Mouse (Mus musculus): ENCODE results near the gene Iffo1. TPM values are rescaled to one million over a fixed set of nuclear protein-coding genes. Genes with fewer than 3 reads are reported as not detected.

The Iffo1 gene
- polyA plus RNA-seq, 1 experiment from 2014 or later: 10.3 TPM

GRCm38 (mm10) chr6:125153682-125154081, 8.6 kb downstream of the Iffo1 start:
- H3K27me3 ChIP-seq (ENCODE audit: control insufficient read depth, insufficient read depth, low read length): no peaks in the 10 kb centered on the region
- peaks cover 1% of the 10 kb centered on the region; the same call in 1 of the 2 replicates for H3K36me3 ChIP-seq (ENCODE audit: control insufficient read depth, insufficient read depth, low read length)
- H3K4me1 ChIP-seq (replicated peaks; ENCODE audit: control insufficient read depth, insufficient read depth, low read length): no peaks in the 10 kb centered on the region; the same call in 1 of the 2 replicates
- no peak overlapping the region for H3K4me3 ChIP-seq (ENCODE audit: low read depth, low read length)
- ATAC-seq (ENCODE audit: low FRiP score) (no peak), DNase-seq (ENCODE audit: low spot score) (no peak)
- no peak overlapping the region for H3K27ac ChIP-seq (ENCODE audit: low read depth, low read length)
- no peaks in the 10 kb centered on the region for H3K9me3 ChIP-seq (ENCODE audit: control insufficient read depth, low read length)
- H3K9ac ChIP-seq (ENCODE audit: low read depth, low read length): no peak overlapping the region
- H3K4me2 ChIP-seq (replicated peaks; ENCODE audit: low read depth, low read length): no peak overlapping the region
- WGBS: 95% methylated on average over 4 of the region's 4 CpGs

GRCm38 (mm10) chr6:125154550-125154949, 9.5 kb downstream of the Iffo1 start:
- Histone ChIP-seq H3K9me3 (ENCODE audit: control insufficient read depth, low read length) (no peaks in the 10 kb centered on the region), H3K27me3 (ENCODE audit: control insufficient read depth, insufficient read depth, low read length) (no peaks in the 10 kb centered on the region), H3K9ac (ENCODE audit: low read depth, low read length) (no peak overlapping the region), H3K4me1 (replicated peaks; ENCODE audit: control insufficient read depth, insufficient read depth, low read length) (no peaks in the 10 kb centered on the region; the same call in 1 of the 2 replicates), H3K36me3 (ENCODE audit: control insufficient read depth, insufficient read depth, low read length) (peaks cover 7% of the 10 kb centered on the region; the same call in 1 of the 2 replicates), H3K4me3 (ENCODE audit: low read depth, low read length) (no peak overlapping the region), H3K27ac (ENCODE audit: low read depth, low read length) (no peak overlapping the region), H3K4me2 (replicated peaks; ENCODE audit: low read depth, low read length) (no peak overlapping the region)
- DNase-seq (ENCODE audit: low spot score): no peak
- ATAC-seq (ENCODE audit: low FRiP score): no peak

GRCm38 (mm10) chr6:125155262-125155661, 10.2 kb downstream of the Iffo1 start:
- H3K27ac ChIP-seq (ENCODE audit: low read depth, low read length): no peak overlapping the region
- no peaks in the 10 kb centered on the region; the same call in 1 of the 2 replicates for H3K4me1 ChIP-seq (replicated peaks; ENCODE audit: control insufficient read depth, insufficient read depth, low read length)
- H3K4me2 ChIP-seq (replicated peaks; ENCODE audit: low read depth, low read length): no peak overlapping the region
- H3K27me3 ChIP-seq (ENCODE audit: control insufficient read depth, insufficient read depth, low read length): no peaks in the 10 kb centered on the region
- WGBS: 93% methylated on average over 8 of the region's 8 CpGs
- ATAC-seq (ENCODE audit: low FRiP score) (no peak), DNase-seq (ENCODE audit: low spot score) (no peak)
- H3K36me3 ChIP-seq (ENCODE audit: control insufficient read depth, insufficient read depth, low read length): peaks cover 10% of the 10 kb centered on the region; the same call in 1 of the 2 replicates
- H3K9me3 ChIP-seq (ENCODE audit: control insufficient read depth, low read length): no peaks in the 10 kb centered on the region
- no peak overlapping the region for H3K4me3 ChIP-seq (ENCODE audit: low read depth, low read length)
- no peak overlapping the region for H3K9ac ChIP-seq (ENCODE audit: low read depth, low read length)

- 0 out of 2 replicates have a peak, but pooled peaks have one; percentile 0 for ATAC-seq (ENCODE audit: low FRiP score)
These were observed 11.4 kb downstream of the Iffo1 start for GRCm38 (mm10) chr6:125156491-125156890.

GRCm38 (mm10) chr6:125156903-125157614, 12.0 kb downstream of the Iffo1 start:
- no peak overlapping the region for H3K4me3 ChIP-seq (ENCODE audit: low read depth, low read length)
- no peaks in the 10 kb centered on the region for H3K27me3 ChIP-seq (ENCODE audit: control insufficient read depth, insufficient read depth, low read length)
- no peaks in the 10 kb centered on the region for H3K9me3 ChIP-seq (ENCODE audit: control insufficient read depth, low read length)
- H3K27ac ChIP-seq (ENCODE audit: low read depth, low read length): peak overlapping the region; percentile 78
- H3K4me2 ChIP-seq (replicated peaks; ENCODE audit: low read depth, low read length): no peak overlapping the region
- H3K9ac ChIP-seq (ENCODE audit: low read depth, low read length): peak overlapping the region; percentile 3; the same call in 1 of the 2 replicates
- H3K36me3 ChIP-seq (ENCODE audit: control insufficient read depth, insufficient read depth, low read length): peaks cover 10% of the 10 kb centered on the region; the same call in 1 of the 2 replicates
- peak; percentile 73 for DNase-seq (ENCODE audit: low spot score)
- 21% methylated on average over 7 of the region's 7 CpGs for WGBS
- ATAC-seq (ENCODE audit: low FRiP score): peak; percentile 76
- no peaks in the 10 kb centered on the region; the same call in 1 of the 2 replicates for H3K4me1 ChIP-seq (replicated peaks; ENCODE audit: control insufficient read depth, insufficient read depth, low read length)

More at GRCm38 (mm10) chr6:125156491-125156890, 11.4 kb downstream of the Iffo1 start:
- H3K9me3 ChIP-seq (ENCODE audit: control insufficient read depth, low read length): no peaks in the 10 kb centered on the region
- H3K4me2 ChIP-seq (replicated peaks; ENCODE audit: low read depth, low read length): no peak overlapping the region
- peaks cover 10% of the 10 kb centered on the region; the same call in 1 of the 2 replicates for H3K36me3 ChIP-seq (ENCODE audit: control insufficient read depth, insufficient read depth, low read length)
- no peak overlapping the region for H3K9ac ChIP-seq (ENCODE audit: low read depth, low read length)
- WGBS: 82% methylated on average over 3 of the region's 3 CpGs
- no peaks in the 10 kb centered on the region; the same call in 1 of the 2 replicates for H3K4me1 ChIP-seq (replicated peaks; ENCODE audit: control insufficient read depth, insufficient read depth, low read length)
- no peak for DNase-seq (ENCODE audit: low spot score)
- no peak overlapping the region for H3K4me3 ChIP-seq (ENCODE audit: low read depth, low read length)
- no peaks in the 10 kb centered on the region for H3K27me3 ChIP-seq (ENCODE audit: control insufficient read depth, insufficient read depth, low read length)
- H3K27ac ChIP-seq (ENCODE audit: low read depth, low read length): 0 out of 2 replicates have a peak overlapping the region, but pooled peaks have one; percentile 78

GRCm38 (mm10) chr6:125158944-125159492, 14.0 kb downstream of the Iffo1 start:
- DNase-seq (ENCODE audit: low spot score) (no peak), ATAC-seq (ENCODE audit: low FRiP score) (no peak)
- no peak overlapping the region for H3K4me2 ChIP-seq (replicated peaks; ENCODE audit: low read depth, low read length)
- WGBS: 90% methylated on average over 15 of the region's 15 CpGs
- H3K9ac ChIP-seq (ENCODE audit: low read depth, low read length): no peak overlapping the region
- no peaks in the 10 kb centered on the region for H3K27me3 ChIP-seq (ENCODE audit: control insufficient read depth, insufficient read depth, low read length)
- H3K4me1 ChIP-seq (replicated peaks; ENCODE audit: control insufficient read depth, insufficient read depth, low read length): peaks cover 7% of the 10 kb centered on the region
- H3K27ac ChIP-seq (ENCODE audit: low read depth, low read length): no peak overlapping the region
- no peaks in the 10 kb centered on the region for H3K9me3 ChIP-seq (ENCODE audit: control insufficient read depth, low read length)
- H3K36me3 ChIP-seq (ENCODE audit: control insufficient read depth, insufficient read depth, low read length): peaks cover 12% of the 10 kb centered on the region
- no peak overlapping the region for H3K4me3 ChIP-seq (ENCODE audit: low read depth, low read length)

- ATAC-seq (ENCODE audit: low FRiP score) (no peak), DNase-seq (ENCODE audit: low spot score) (no peak)
- no peak overlapping the region for H3K4me2 ChIP-seq (replicated peaks; ENCODE audit: low read depth, low read length)
- H3K9me3 ChIP-seq (ENCODE audit: control insufficient read depth, low read length): no peaks in the 10 kb centered on the region
- no peak overlapping the region for H3K4me3 ChIP-seq (ENCODE audit: low read depth, low read length)
- WGBS: 88% methylated on average over 7 of the region's 7 CpGs
- H3K27ac ChIP-seq (ENCODE audit: low read depth, low read length): 0 out of 2 replicates have a peak overlapping the region, but pooled peaks have one; percentile 24
- no peak overlapping the region for H3K9ac ChIP-seq (ENCODE audit: low read depth, low read length)
- peaks cover 12% of the 10 kb centered on the region for H3K36me3 ChIP-seq (ENCODE audit: control insufficient read depth, insufficient read depth, low read length)
- H3K27me3 ChIP-seq (ENCODE audit: control insufficient read depth, insufficient read depth, low read length): no peaks in the 10 kb centered on the region
- peaks cover 9% of the 10 kb centered on the region for H3K4me1 ChIP-seq (replicated peaks; ENCODE audit: control insufficient read depth, insufficient read depth, low read length)
These were observed 14.9 kb downstream of the Iffo1 start for GRCm38 (mm10) chr6:125159773-125160557.

- Histone ChIP-seq H3K27me3 (ENCODE audit: control insufficient read depth, insufficient read depth, low read length) (no peaks in the 10 kb centered on the region), H3K4me2 (replicated peaks; ENCODE audit: low read depth, low read length) (no peak overlapping the region), H3K27ac (ENCODE audit: low read depth, low read length) (0 out of 2 replicates have a peak overlapping the region, but pooled peaks have one; percentile 24), H3K4me1 (replicated peaks; ENCODE audit: control insufficient read depth, insufficient read depth, low read length) (peaks cover 9% of the 10 kb centered on the region), H3K9ac (ENCODE audit: low read depth, low read length) (no peak overlapping the region), H3K9me3 (ENCODE audit: control insufficient read depth, low read length) (no peaks in the 10 kb centered on the region), H3K4me3 (ENCODE audit: low read depth, low read length) (no peak overlapping the region), H3K36me3 (ENCODE audit: control insufficient read depth, insufficient read depth, low read length) (peaks cover 12% of the 10 kb centered on the region)
- peak; percentile 43 for DNase-seq (ENCODE audit: low spot score)
- ATAC-seq (ENCODE audit: low FRiP score): no peak
- 64% methylated on average over 10 of the region's 10 CpGs for WGBS
These were observed 15.5 kb downstream of the Iffo1 start for GRCm38 (mm10) chr6:125160558-125160853.
